Comparison of ENCODE assay signal across 11 mouse cellular contexts in the genomic region with DNA sequence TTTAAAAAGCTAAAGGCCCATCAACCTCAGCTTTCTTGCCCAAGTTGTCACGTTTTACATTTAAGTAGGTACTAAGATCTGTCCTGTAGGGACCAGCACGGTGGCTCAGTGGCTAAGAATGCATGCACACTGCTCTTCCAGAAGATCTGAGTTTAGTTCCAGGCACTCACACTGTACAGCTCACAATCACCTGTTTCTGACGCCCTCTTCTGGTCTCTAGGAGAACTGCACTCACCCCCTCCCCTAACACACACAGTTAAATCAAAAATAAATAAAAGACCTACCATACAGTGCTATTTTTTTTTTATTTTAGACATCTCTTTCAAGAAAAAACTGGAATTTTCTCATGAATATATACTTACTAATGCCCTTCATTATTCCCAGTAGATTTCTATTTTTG. TPM values are rescaled to one million over a fixed set of nuclear protein-coding genes. Genes with fewer than 3 reads are reported as not detected.
DNase-seq lines count a peak whose midpoint lies in the region; ATAC-seq and TF ChIP-seq lines count a peak whose summit lies in the region.
"Had no signal": no experiment of that assay in that cellular context is flagged by ENCODE, and none has a peak within 500 bp of the region (broad histone marks: within the 10 kb centered on the region; RNA-seq: fewer than 3 reads in every experiment).

No protein-coding gene starts in this region.

- H3K4me1 ChIP-seq in intestine, postnatal 0 days (replicated peaks; ENCODE audit: control insufficient read depth, insufficient read depth, low read length) = no peaks in the 10 kb centered on the region
- no peaks in the 10 kb centered on the region for H3K4me1 ChIP-seq in intestine, embryonic 15.5 days (replicated peaks)
- H3K4me1 ChIP-seq: embryonic facial prominence, embryonic 10.5 days had no signal

- H3K27ac ChIP-seq in intestine, postnatal 0 days (ENCODE audit: low read depth, low read length) = no peak overlapping the region
- H3K27ac ChIP-seq in intestine, embryonic 15.5 days = no peak overlapping the region
- H3K27ac ChIP-seq: embryonic facial prominence, embryonic 10.5 days had no signal

- no peaks in the 10 kb centered on the region for H3K36me3 ChIP-seq in intestine, postnatal 0 days (ENCODE audit: control insufficient read depth, insufficient read depth)
- H3K36me3 ChIP-seq in intestine, embryonic 15.5 days = no peaks in the 10 kb centered on the region
- H3K36me3 ChIP-seq: embryonic facial prominence, embryonic 10.5 days had no signal

- DNase-seq in CD4-positive helper T cell, adult 2 months (ENCODE audit: low read depth, low spot score) = peak; percentile 67
- DNase-seq in T-cell, adult 2 months (ENCODE audit: low spot score) = peak; percentile 66
- DNase-seq in ovary, postnatal 36 days (ENCODE audit: low spot score) = no peak
- no peak for DNase-seq in urinary bladder, postnatal 10 days (ENCODE audit: low spot score)
- no peak for DNase-seq in ovary, postnatal 10 days (ENCODE audit: low spot score)

- no peak overlapping the region for H3K4me2 ChIP-seq in intestine, postnatal 0 days (replicated peaks; ENCODE audit: low read depth)
- no peak overlapping the region for H3K4me2 ChIP-seq in intestine, embryonic 15.5 days (replicated peaks)

- peak; percentile 41 for TF ChIP-seq CTCF in intestine, postnatal 0 days (IDR thresholded peaks at IDR 0.05; ENCODE audit: low read depth)

- ATAC-seq in intestine, postnatal 0 days = no peak
- no peak for ATAC-seq in intestine, embryonic 15.5 days
- ATAC-seq in megakaryocyte-erythroid progenitor cell, adult 5-6 weeks (replicated peaks; ENCODE audit: low FRiP score, low TSS enrichment, poor library complexity, severe bottlenecking) = peak; percentile 78
- ATAC-seq: hindbrain, embryonic 16.5 days had no signal

- H3K9ac ChIP-seq in intestine, postnatal 0 days (ENCODE audit: low read depth, low read length) = no peak overlapping the region
- H3K9ac ChIP-seq in intestine, embryonic 15.5 days = no peak overlapping the region

- H3K4me3 ChIP-seq in intestine, postnatal 0 days (ENCODE audit: low read depth, low read length) = no peak overlapping the region
- H3K4me3 ChIP-seq in intestine, embryonic 15.5 days (replicated peaks) = no peak overlapping the region
- H3K4me3 ChIP-seq: embryonic facial prominence, embryonic 10.5 days had no signal

- WGBS in intestine, postnatal 0 days = 24% methylated on average over 3 of the region's 3 CpGs
- 15% methylated on average over 3 of the region's 3 CpGs for WGBS in intestine, embryonic 15.5 days

- H3K9me3 ChIP-seq in intestine, postnatal 0 days (ENCODE audit: control insufficient read depth) = no peaks in the 10 kb centered on the region
- no peaks in the 10 kb centered on the region for H3K9me3 ChIP-seq in intestine, embryonic 15.5 days
- H3K9me3 ChIP-seq: embryonic facial prominence, embryonic 10.5 days had no signal

- H3K27me3 ChIP-seq in intestine, postnatal 0 days (replicated peaks; ENCODE audit: control insufficient read depth, insufficient read depth, low read length) = no peaks in the 10 kb centered on the region
- H3K27me3 ChIP-seq in intestine, embryonic 15.5 days (replicated peaks) = no peaks in the 10 kb centered on the region

RNA-seq across cellular contexts. Expression of gene Il2ra, which starts 29.5 kb away (rescaled TPM):
- 0.05 and 0.16 TPM in 2 replicates for polyA plus RNA-seq in intestine, postnatal 0 days (2015; fragmentation: Nextera tagmentation; extraction: Ambion mirVana)
- polyA plus RNA-seq in intestine, embryonic 15.5 days (2015; fragmentation: Nextera tagmentation; extraction: Ambion mirVana) = 0.03 and 0.06 TPM in 2 replicates
- total RNA-seq in megakaryocyte-erythroid progenitor cell, adult 5-6 weeks (2014; fragmentation: Nextera tagmentation) = 0.17 TPM in 1 of 2 replicates, not detected in the other
- not detected in 2 replicates for total RNA-seq in megakaryocyte-erythroid progenitor cell, adult 5-6 weeks (2017)
- total RNA-seq: left cerebral cortex, postnatal 25 days had no signal
- polyA plus RNA-seq: embryonic facial prominence, embryonic 10.5 days had no signal

RNA-seq across cellular contexts. Expression of gene Il15ra, which starts 32.9 kb away (rescaled TPM):
- 3.7 and 4.9 TPM in 2 replicates for polyA plus RNA-seq in intestine, postnatal 0 days (2015; fragmentation: Nextera tagmentation; extraction: Ambion mirVana)
- 2.1 and 2.6 TPM in 2 replicates for polyA plus RNA-seq in intestine, embryonic 15.5 days (2015; fragmentation: Nextera tagmentation; extraction: Ambion mirVana)
- 10.7 and 12.3 TPM in 2 replicates for total RNA-seq in megakaryocyte-erythroid progenitor cell, adult 5-6 weeks (2014; fragmentation: Nextera tagmentation)
- total RNA-seq in megakaryocyte-erythroid progenitor cell, adult 5-6 weeks (2017) = 9.4 and 12.0 TPM in 2 replicates

RNA-seq across cellular contexts. Expression of gene Gm17490, which starts 46.1 kb away (rescaled TPM):
- not detected in 2 replicates for polyA plus RNA-seq in intestine, postnatal 0 days (2015; fragmentation: Nextera tagmentation; extraction: Ambion mirVana)
- polyA plus RNA-seq in intestine, embryonic 15.5 days (2015; fragmentation: Nextera tagmentation; extraction: Ambion mirVana) = not detected in 2 replicates
- not detected in 2 replicates for total RNA-seq in megakaryocyte-erythroid progenitor cell, adult 5-6 weeks (2014; fragmentation: Nextera tagmentation)
- not detected in 2 replicates for total RNA-seq in megakaryocyte-erythroid progenitor cell, adult 5-6 weeks (2017)
- total RNA-seq: left cerebral cortex, postnatal 25 days had no signal
- polyA plus RNA-seq: embryonic facial prominence, embryonic 10.5 days; hindbrain, embryonic 16.5 days had no signal

Comparison
In these comparisons a context has a peak if more than half of its experiments do, and no peak if none do; other contexts are left out.
1. DNase-seq: peak in CD4-positive helper T cell, adult 2 months (single experiment) and T-cell, adult 2 months (single experiment); none in ovary, postnatal 36 days (single experiment), urinary bladder, postnatal 10 days (single experiment) and ovary, postnatal 10 days (single experiment).